8 mouse cellular contexts compared by ENCODE assay signal in the genomic region with DNA sequence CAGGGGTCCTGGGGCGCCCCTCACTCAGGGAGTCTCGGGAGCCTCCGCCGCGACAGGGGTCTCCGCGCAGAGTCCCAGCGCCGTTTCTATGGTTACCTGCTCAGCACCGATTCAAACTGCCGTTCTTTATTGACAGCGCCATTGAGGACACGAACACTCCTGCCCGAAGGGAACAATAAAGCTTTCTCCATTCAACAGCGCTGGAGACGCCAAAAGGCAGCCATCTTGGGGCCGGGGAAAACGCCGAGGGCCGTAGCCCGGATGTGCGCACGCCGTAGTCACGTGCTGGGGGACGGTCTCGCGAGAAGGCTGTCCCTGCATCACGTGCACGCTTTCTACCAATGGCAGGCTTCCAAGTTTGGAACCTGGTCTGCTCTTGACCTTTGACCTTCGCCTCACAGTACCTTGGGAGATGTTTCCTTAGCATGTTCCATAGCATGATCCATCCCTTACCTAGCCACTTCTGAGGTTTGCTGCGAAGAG. TPM values are rescaled to one million over a fixed set of nuclear protein-coding genes. Genes with fewer than 3 reads are reported as not detected.
A peak's percentile ranks its signal among the peaks of the same experiment; 100 is the strongest.
DNase-seq lines count a peak whose midpoint lies in the region; ATAC-seq lines count a peak whose summit lies in the region.

A gene (minus strand): TSS at position 252 of the 483 bp plus-strand sequence.

- peak; percentile 95 for DNase-seq in adipocyte (ENCODE audit: low spot score)
- DNase-seq in embryo, embryonic 10 days (ENCODE audit: low spot score): peak; percentile 99
- DNase-seq in gastrocnemius, postnatal 10 days: peak; percentile 91
- DNase-seq in induced T-regulatory cell, adult 2 months (ENCODE audit: low read depth): peak; percentile 94
- DNase-seq in left cerebral cortex, adult 9 months (ENCODE audit: low spot score in 2 of 2): peak; percentile 90 to 97
- peak; percentile 97 for DNase-seq in right cerebral cortex, postnatal 14 days
- peak; percentile 78 to 90 for DNase-seq in urinary bladder, postnatal 36 days (ENCODE audit: low spot score in 2 of 2)

- peak; percentile 95 for ATAC-seq in megakaryocyte progenitor cell, adult 5-6 weeks (replicated peaks; ENCODE audit: poor library complexity)

RNA-seq across cellular contexts. Expression of the gene that starts here (rescaled TPM):
- total RNA-seq in gastrocnemius, postnatal 10 days (2021): 1 to 10 TPM; 3.5 to 5.0 TPM
- total RNA-seq in megakaryocyte progenitor cell, adult 5-6 weeks (2015): 4.8 and 5.1 TPM in 2 replicates
- 5.0 and 7.1 TPM in 2 replicates for total RNA-seq in megakaryocyte progenitor cell, adult 5-6 weeks (2017)

Comparison
In these comparisons a context has a peak if more than half of its experiments do, and no peak if none do; other contexts are left out.
1. Peak in every context shown above with its lines: DNase-seq and ATAC-seq.